Mouse (Mus musculus) retina, postnatal 1 day (tissue): ENCODE measurements around the gene Rplp0.
"Not testable (repeated sequence)": the region's sequence is repeated elsewhere in the genome, so short reads cannot be mapped to it uniquely, and the experiment has no call there.

Source experiments
- DNase-seq: peaks from one replicate; pipeline ENCODE4 v3.0.0-alpha.2; 2012

Rplp0 gene

GRCm38 (mm10) chr5:115559237-115560101 lies at the start of gene Rplp0:
Gene Rplp0 (plus strand): TSS chr5:115559467.
- peak; percentile 100 for DNase-seq

- peak; percentile 85 for DNase-seq
Observed at GRCm38 (mm10) chr5:115509790-115510689, 49.2 kb upstream of the Rplp0 start.

GRCm38 (mm10) chr5:115512375-115512774 lies 46.9 kb upstream of the Rplp0 start:
- DNase-seq = no peak

- DNase-seq = no peak
Observed at GRCm38 (mm10) chr5:115513246-115513645, 46.0 kb upstream of the Rplp0 start.

GRCm38 (mm10) chr5:115513721-115514120 lies 45.5 kb upstream of the Rplp0 start:
- no peak for DNase-seq

GRCm38 (mm10) chr5:115514346-115514745 lies 44.9 kb upstream of the Rplp0 start:
- no peak for DNase-seq

GRCm38 (mm10) chr5:115514896-115515587 lies 44.2 kb upstream of the Rplp0 start:
- DNase-seq = no peak

- no peak for DNase-seq
Observed at GRCm38 (mm10) chr5:115516081-115516907, 43.0 kb upstream of the Rplp0 start.

- no peak for DNase-seq
Observed at GRCm38 (mm10) chr5:115516908-115517307, 42.4 kb upstream of the Rplp0 start.

- no peak for DNase-seq
Observed at GRCm38 (mm10) chr5:115517501-115517900, 41.8 kb upstream of the Rplp0 start.

- not testable (repeated sequence) for DNase-seq
Observed at GRCm38 (mm10) chr5:115518214-115518613, 41.1 kb upstream of the Rplp0 start.

GRCm38 (mm10) chr5:115520325-115520869 lies 38.9 kb upstream of the Rplp0 start:
- no peak for DNase-seq

GRCm38 (mm10) chr5:115521553-115522461 lies 37.5 kb upstream of the Rplp0 start:
- DNase-seq = no peak

GRCm38 (mm10) chr5:115522531-115522930 lies 36.7 kb upstream of the Rplp0 start:
- no peak for DNase-seq

GRCm38 (mm10) chr5:115522981-115523499 lies 36.2 kb upstream of the Rplp0 start:
- no peak for DNase-seq

- peak; percentile 60 for DNase-seq
Observed at GRCm38 (mm10) chr5:115523971-115524370, 35.3 kb upstream of the Rplp0 start.

- no peak for DNase-seq
Observed at GRCm38 (mm10) chr5:115524471-115524870, 34.8 kb upstream of the Rplp0 start.

- no peak for DNase-seq
Observed at GRCm38 (mm10) chr5:115525416-115525815, 33.9 kb upstream of the Rplp0 start.

GRCm38 (mm10) chr5:115525943-115526342 lies 33.3 kb upstream of the Rplp0 start:
- no peak for DNase-seq

GRCm38 (mm10) chr5:115526456-115527202 lies 32.6 kb upstream of the Rplp0 start:
- DNase-seq = no peak
